Mouse (Mus musculus) lung, adult 2 months (tissue): ENCODE measurements around the gene Gad1.

ENCODE experiments used
- CTCF ChIP-seq: fragments of 200-500 bp; IDR thresholded peaks from 2 replicates; pipeline ENCODE4 v1.5.1; 2011; ENCODE audit warnings: mild to moderate bottlenecking, low read length, control low read depth; ENCODE audit not compliant: insufficient read depth
- POLR2A ChIP-seq: fragments of 200-500 bp; IDR thresholded peaks from 2 replicates; pipeline ENCODE4 v1.6.1; 2011; ENCODE audit warnings: low read depth, mild to moderate bottlenecking, control low read depth, low read length, borderline replicate concordance; ENCODE audit errors: extremely low read depth

DNA sequence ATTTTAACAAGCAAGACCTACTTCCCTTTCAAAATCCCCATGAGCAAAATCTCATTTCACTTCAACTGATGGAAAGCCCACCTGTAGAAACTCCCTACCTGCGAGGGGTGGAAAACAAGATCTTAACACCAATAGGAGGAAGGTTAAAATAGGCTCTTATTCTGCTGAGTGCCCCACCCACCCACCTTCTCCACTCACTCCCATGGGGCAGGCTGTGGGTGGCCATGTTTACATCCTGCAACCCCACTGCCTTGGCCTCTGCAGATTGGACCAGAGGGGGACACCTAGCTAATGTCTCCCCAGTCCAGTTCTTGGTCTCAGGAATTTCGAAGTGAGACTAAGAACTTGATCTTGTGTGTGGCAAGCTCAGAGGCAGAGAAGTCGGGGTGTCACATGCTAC lies 77.0 kb downstream of the Gad1 start:
- no peak for TF ChIP-seq CTCF
- TF ChIP-seq POLR2A, result no peak
